Mouse (Mus musculus) left cerebral cortex, adult 2 months (tissue): ENCODE data around the gene Hscb. TPM values are rescaled to one million over a fixed set of nuclear protein-coding genes. Genes with fewer than 3 reads are reported as not detected.

Experiments used
- DNase-seq, 2 experiments: peaks; one replicate each; pipeline ENCODE4 v3.0.0; 2021 to 2022; ENCODE audit warnings: low spot score in 2 of 2, mixed read lengths in 1 of 2; ENCODE audit errors: extremely low spot score in 1 of 2
- H3K27ac ChIP-seq: fragments of 200-600 bp; 2 replicates; pipeline ENCODE4 v1.8.1; 2022
- H3K4me3 ChIP-seq: fragments of 200-600 bp; 2 replicates; pipeline ENCODE4 v1.8.1; 2022
- CTCF ChIP-seq: fragments of 200-600 bp; IDR thresholded peaks from 2 replicates; pipeline ENCODE4 v1.8.1; 2022; ENCODE audit warnings: antibody characterized with exemption, mild to moderate bottlenecking, moderate library complexity
- intact Hi-C: fragments of 180-260 bp; cut with DNase I; formaldehyde crosslinking; loops from one replicate; pipeline ENCODE4 v1.15.1; 2025
- total RNA-seq, 2 experiments: library from RNA; stranded (reverse); gene quantifications; 2 replicates each; pipeline ENCODE4 v1.2.3; 2021

Gene Hscb
- total RNA-seq, 2 experiments from 2014 or later: 7.9 to 10.4 TPM

DNA sequence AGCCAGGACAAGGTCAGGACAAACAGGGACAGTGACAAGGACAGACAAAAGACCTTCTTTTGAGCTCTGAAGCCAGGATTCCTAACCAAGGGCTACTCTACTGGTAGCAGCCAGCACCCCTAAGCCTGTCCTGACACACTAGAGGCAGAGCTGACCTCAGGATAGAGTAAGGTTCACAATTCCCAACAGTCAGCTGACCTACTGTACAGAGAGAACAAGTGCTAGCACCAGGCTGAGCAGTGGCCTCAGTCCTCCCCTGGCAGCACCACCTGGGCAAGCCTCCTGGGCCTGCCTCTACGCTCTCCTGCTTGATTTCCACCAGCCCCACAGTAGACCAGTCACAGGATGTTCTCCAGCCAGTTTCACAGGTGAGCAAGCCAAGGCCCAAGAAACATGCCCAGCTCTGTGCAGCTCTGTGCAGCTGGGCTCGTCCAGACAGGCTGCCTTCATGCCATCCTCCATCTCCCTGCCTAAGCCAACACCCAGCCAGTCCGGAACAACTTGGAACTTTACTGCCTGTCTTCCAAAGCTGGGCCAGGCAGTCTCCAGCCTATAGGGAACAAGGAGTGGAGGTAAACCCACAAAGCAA lies 38.4 kb downstream of the Hscb start:
- no peak overlapping the region for H3K27ac ChIP-seq
- intact Hi-C loops: no loop called here

GRCm38 (mm10) chr5:110797696-110798095 lies 41.9 kb downstream of the Hscb start:
- Histone ChIP-seq H3K27ac (no peak overlapping the region), H3K4me3 (no peak overlapping the region)
- no peak for DNase-seq
- TF ChIP-seq CTCF: no peak
- intact Hi-C loops: no loop called here

More for the DNA sequence above, 38.4 kb downstream of the Hscb start:
- no peak for DNase-seq
- no peak for TF ChIP-seq CTCF
- no peak overlapping the region for H3K4me3 ChIP-seq

- Histone ChIP-seq H3K4me3 (no peak overlapping the region), H3K27ac (no peak overlapping the region)
- no peak for DNase-seq
- no peak for TF ChIP-seq CTCF
- intact Hi-C loops: no loop called here
Observed at GRCm38 (mm10) chr5:110794363-110794762, 45.2 kb downstream of the Hscb start.

DNA sequence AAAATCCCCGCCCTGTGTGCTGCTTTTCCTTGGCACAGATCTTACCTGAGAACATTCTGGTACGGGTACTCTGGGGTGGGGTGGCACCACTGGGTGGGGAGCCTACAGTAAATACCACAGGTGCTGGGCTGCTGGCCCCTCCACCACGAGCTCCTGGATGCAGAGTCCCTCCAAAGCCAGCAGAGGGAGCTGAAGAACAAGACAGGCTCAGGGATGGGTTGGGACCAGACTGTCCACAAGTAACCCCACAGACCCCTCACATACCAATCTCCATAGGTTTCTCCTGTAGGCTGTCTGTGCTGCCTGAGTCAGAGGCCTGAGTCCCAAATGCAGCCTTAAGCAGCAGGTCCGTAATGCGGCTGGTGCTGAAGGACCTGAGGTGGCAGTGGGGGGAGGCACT lies 50.9 kb downstream of the Hscb start:
- Histone ChIP-seq H3K27ac (no peak overlapping the region), H3K4me3 (no peak overlapping the region)
- DNase-seq: peak in 1 of 2 experiments; percentile 49
- peak; percentile 78 for TF ChIP-seq CTCF
- intact Hi-C loops: loop anchor here (2.0 to 5.0 kb wide), 2 partner anchors 134 to 479 kb away; no protein-coding TSS in a partner anchor

- intact Hi-C loops: loop anchor here (5.0 kb wide), 1 partner anchor 481 kb away; no protein-coding TSS in a partner anchor
- no peak overlapping the region for H3K4me3 ChIP-seq
- peak in 1 of 2 experiments; percentile 28 for DNase-seq
- no peak overlapping the region for H3K27ac ChIP-seq
- TF ChIP-seq CTCF: peak; percentile 45
Observed at GRCm38 (mm10) chr5:110786081-110786835, 53.3 kb downstream of the Hscb start.

DNA sequence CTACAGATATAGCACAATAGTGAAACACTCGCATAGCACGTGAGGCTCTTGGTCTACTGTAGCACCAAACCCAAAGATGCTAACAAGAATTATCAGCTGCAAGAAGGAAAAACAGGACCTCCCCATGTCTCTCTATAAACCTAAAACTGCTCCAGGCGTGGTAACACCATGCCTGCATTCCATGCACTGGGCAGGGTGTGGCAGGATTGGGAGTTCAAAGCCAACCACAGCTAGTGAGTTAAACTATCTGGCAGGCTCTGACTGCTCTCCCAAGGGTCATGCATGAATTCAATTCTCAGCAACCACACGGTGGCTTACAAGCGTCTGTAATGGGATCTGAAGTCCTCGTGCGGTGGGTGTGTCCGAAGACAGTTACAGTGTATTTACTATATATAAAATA lies 56.4 kb downstream of the Hscb start:
- no peak for DNase-seq
- Histone ChIP-seq H3K4me3 (no peak overlapping the region), H3K27ac (no peak overlapping the region)
- TF ChIP-seq CTCF: no peak
- intact Hi-C loops: no loop called here

GRCm38 (mm10) chr5:110781529-110782238 lies 57.9 kb downstream of the Hscb start:
- intact Hi-C loops: no loop called here
- TF ChIP-seq CTCF: no peak
- no peak overlapping the region for H3K4me3 ChIP-seq

DNA sequence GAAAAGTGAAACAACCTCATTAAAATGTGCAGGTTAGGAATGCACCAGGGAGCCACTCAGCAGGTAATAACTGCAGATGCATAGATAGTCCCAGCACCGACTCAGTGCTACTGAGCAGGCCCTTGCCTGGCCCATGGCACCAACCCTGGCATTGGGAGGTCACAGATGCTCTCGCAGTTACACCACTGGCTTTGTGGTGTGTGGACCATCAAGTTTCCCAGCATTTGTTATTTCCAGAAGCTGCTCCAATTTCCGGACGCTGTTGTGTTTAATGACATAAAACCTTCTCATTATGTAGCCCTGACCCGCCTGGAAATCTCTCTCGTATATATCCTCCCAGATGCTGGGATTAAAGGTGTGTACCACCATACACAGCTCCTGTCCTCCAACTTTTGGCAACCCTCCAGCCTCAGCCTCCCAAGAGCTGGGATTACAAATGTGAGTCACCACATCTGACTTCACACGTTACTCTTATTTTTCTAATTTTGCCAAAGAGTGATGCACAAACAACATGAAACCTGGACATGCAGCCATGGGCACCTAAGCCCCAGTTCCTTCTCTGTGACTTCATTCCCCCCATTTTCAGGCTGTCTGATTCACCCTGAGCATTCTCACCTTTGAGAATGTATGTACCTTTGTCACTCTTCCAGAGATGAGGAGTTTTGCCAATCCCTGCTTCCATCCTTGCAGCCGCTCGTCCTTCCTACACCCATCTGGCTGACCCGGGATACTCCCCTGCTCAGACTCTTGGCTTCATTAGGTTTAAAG lies 58.6 kb downstream of the Hscb start:
- peak in 1 of 2 experiments; percentile 30 for DNase-seq
- no peak for TF ChIP-seq CTCF
- intact Hi-C loops: loop anchor here (1.0 kb wide), 1 partner anchor 10 kb away; no protein-coding TSS in a partner anchor
- peak overlapping the region; percentile 76 for H3K4me3 ChIP-seq
- H3K27ac ChIP-seq: peak overlapping the region; percentile 82

More at GRCm38 (mm10) chr5:110781529-110782238, 57.9 kb downstream of the Hscb start:
- no peak overlapping the region for H3K27ac ChIP-seq
- DNase-seq: no peak

GRCm38 (mm10) chr5:110779998-110780760 lies 59.4 kb downstream of the Hscb start, which contains the start of gene Pus1:
Gene Pus1, minus strand, starts transcription at chr5:110780659.
- DNase-seq: peak; percentile 93 to 96
- no peak for TF ChIP-seq CTCF
- peak within 1 kb of the TSS; percentile 76 for H3K4me3 ChIP-seq
- intact Hi-C loops: loop anchor here (1.0 kb wide), 1 partner anchor 9 kb away; no protein-coding TSS in a partner anchor
- H3K27ac ChIP-seq: peak within 1 kb of the TSS; percentile 82

GRCm38 (mm10) chr5:110779276-110779997 lies 60.1 kb downstream of the Hscb start:
- DNase-seq: no peak
- H3K27ac ChIP-seq: no peak overlapping the region

More at GRCm38 (mm10) chr5:110779276-110779997, 60.1 kb downstream of the Hscb start:
- TF ChIP-seq CTCF: no peak
- intact Hi-C loops: no loop called here
- H3K4me3 ChIP-seq: peak overlapping the region; percentile 76

Other genes starting within 250 kb of the Hscb start
- 10 to 100 TPM; 25.6 to 27.2 TPM for gene Noc4l, start 186.4 kb downstream of the Hscb start, total RNA-seq
- gene Ddx51, start 186.3 kb downstream of the Hscb start, total RNA-seq: 10 to 100 TPM; 30.4 to 31.6 TPM
- gene Ep400, start 69.1 kb downstream of the Hscb start, total RNA-seq: 100 to 1,000 TPM; 106 to 114 TPM
- 10 to 100 TPM; 21.9 to 24.0 TPM for gene Pus1, start 59.1 kb downstream of the Hscb start, total RNA-seq
- gene Ulk1, start 29.7 kb downstream of the Hscb start, total RNA-seq: 10 to 100 TPM; 75.4 to 80.4 TPM
- under 1 TPM; 0.59 to 0.91 TPM for gene Chek2, start 202 bp upstream of the Hscb start, total RNA-seq
- 10 to 100 TPM; 12.0 to 12.8 TPM for gene Ttc28, start 40.0 kb upstream of the Hscb start, total RNA-seq